Mouse (Mus musculus) heart, embryonic 12.5 days (tissue): ENCODE measurements around the gene Sh3kbp1. TPM values are rescaled to one million over a fixed set of nuclear protein-coding genes. Genes with fewer than 3 reads are reported as not detected.
A peak's percentile ranks its signal among the peaks of the same experiment; 100 is the strongest.

ENCODE experiments used
- ATAC-seq: fragments of 200-750 bp; cut with Nextera tagmentation; 2 replicates; pipeline ENCODE4 v1.8.0; 2017; ENCODE audit warnings: moderate TSS enrichment, moderate library complexity; ENCODE audit not compliant: insufficient number of reproducible peaks, low FRiP score
- H3K27ac ChIP-seq: fragments of 300-500 bp; sonication (generic); 2 replicates; pipeline ENCODE4 v1.5.1; 2016; ENCODE audit warnings: mild to moderate bottlenecking, moderate library complexity; ENCODE audit not compliant: poor library complexity, severe bottlenecking
- H3K27me3 ChIP-seq: fragments of 300-500 bp; sonication (generic); replicated peaks from 2 replicates; pipeline ENCODE4 v1.6.1; 2016; ENCODE audit warnings: mild to moderate bottlenecking, moderate library complexity
- H3K36me3 ChIP-seq: fragments of 300-500 bp; sonication (generic); 2 replicates; pipeline ENCODE4 v1.6.1; 2016; ENCODE audit warnings: mild to moderate bottlenecking, moderate library complexity
- H3K4me1 ChIP-seq: fragments of 300-500 bp; sonication (generic); replicated peaks from 2 replicates; pipeline ENCODE4 v1.6.1; 2016; ENCODE audit warnings: mild to moderate bottlenecking
- H3K4me2 ChIP-seq: fragments of 300-500 bp; sonication (generic); 2 replicates; pipeline ENCODE4 v1.6.1; 2016; ENCODE audit warnings: mild to moderate bottlenecking, moderate library complexity
- H3K4me3 ChIP-seq: fragments of 300-500 bp; sonication (generic); 2 replicates; pipeline ENCODE4 v1.5.1; 2016; ENCODE audit warnings: mild to moderate bottlenecking
- H3K9ac ChIP-seq: fragments of 300-500 bp; sonication (generic); 2 replicates; pipeline ENCODE4 v1.6.1; 2016; ENCODE audit warnings: mild to moderate bottlenecking, moderate library complexity
- H3K9me3 ChIP-seq: fragments of 300-500 bp; sonication (generic); replicated peaks from 2 replicates; pipeline ENCODE4 v1.6.1; 2016; ENCODE audit warnings: mild to moderate bottlenecking, moderate library complexity
- WGBS: fragments of 180-500 bp; shearing (Covaris S2); methylation state at CpG from one replicate; pipeline ENCODE4 v1.1.7; 2016; 5-methylcytosine and 5-hydroxymethylcytosine counted together
- polyA plus RNA-seq: library from polyadenylated mRNA; unstranded; fragments of >200 nt; fragmentation: Nextera tagmentation; extraction: Ambion mirVana; gene quantifications from 2 replicates; pipeline ENCODE4 v1.2.1, GENCODE M21; 2016

Sh3kbp1 gene
- polyA plus RNA-seq, 1 experiment from 2014 or later, result 85.3 TPM

DNA sequence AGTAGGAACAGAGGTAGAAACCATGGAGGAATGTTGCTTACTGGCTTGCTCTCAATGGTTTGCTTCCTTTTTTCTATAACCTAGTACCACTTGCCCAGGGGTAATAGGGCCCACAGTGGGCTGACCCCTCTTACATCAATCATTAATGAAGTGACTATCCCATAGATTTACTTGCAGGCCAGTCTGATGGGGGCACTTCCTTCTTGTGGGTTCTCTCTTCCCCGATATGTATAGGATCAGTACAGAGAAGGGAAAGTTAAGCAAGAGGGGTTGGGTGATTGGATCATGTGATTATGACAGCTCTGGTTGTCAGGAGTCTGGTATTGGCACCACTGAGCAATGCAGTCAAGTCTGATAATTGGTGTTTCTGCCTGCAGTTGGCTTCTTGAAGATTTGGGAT lies 151.7 kb downstream of the Sh3kbp1 start:
- ATAC-seq, result no peak
- H3K4me3 ChIP-seq, result no peak overlapping the region
- no peaks in the 10 kb centered on the region for H3K36me3 ChIP-seq
- no peaks in the 10 kb centered on the region for H3K27me3 ChIP-seq
- 92% methylated on average over 1 of the region's 1 CpGs for WGBS
- H3K4me1 ChIP-seq, result no peaks in the 10 kb centered on the region
- H3K9me3 ChIP-seq, result no peaks in the 10 kb centered on the region
- no peak overlapping the region for H3K4me2 ChIP-seq
- no peak overlapping the region for H3K9ac ChIP-seq
- no peak overlapping the region for H3K27ac ChIP-seq

DNA sequence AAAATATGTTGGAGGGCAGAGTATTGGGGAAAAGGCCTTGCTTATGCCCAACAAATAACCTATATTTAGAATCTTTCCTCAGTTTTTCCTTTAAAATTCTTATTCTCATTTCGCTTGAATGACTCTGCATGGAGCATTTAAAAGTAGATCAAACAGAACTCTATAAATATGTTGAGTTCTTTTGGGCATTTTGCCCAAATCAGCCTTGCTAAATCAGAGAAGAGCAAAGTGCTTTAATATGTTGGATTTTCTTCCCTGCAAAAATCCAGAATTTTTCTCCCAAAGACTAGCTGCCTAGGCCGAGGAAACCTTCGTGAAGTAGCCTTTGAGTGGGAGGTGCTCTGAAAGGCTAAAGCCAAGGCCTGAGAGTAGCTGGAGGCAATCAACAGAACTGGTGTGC lies 163.4 kb downstream of the Sh3kbp1 start:
- 53% methylated on average over 3 of the region's 3 CpGs for WGBS
- Histone ChIP-seq H3K9me3 (no peaks in the 10 kb centered on the region), H3K27me3 (no peaks in the 10 kb centered on the region), H3K4me2 (no peak overlapping the region), H3K4me3 (no peak overlapping the region), H3K36me3 (no peaks in the 10 kb centered on the region), H3K27ac (no peak overlapping the region), H3K4me1 (no peaks in the 10 kb centered on the region), H3K9ac (no peak overlapping the region)
- no peak for ATAC-seq

DNA sequence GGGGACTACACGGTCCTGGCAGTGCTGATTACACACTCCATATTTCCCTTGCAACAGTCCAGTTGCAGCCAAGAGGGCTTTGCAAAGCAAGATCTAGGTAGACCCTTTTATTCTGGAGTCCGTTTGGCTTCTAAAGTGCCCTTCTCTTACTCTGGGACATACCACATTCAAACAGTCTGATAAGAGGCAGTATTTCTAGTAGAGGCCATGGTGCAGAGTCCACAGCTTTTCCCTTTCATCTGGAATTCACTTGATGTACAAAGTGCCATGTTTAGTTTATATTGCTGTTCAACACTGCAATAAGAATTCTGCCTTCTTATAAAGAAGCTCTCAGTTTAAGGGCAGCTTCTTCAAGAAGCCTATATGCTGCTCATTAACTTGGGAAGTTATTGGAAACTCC lies 168.5 kb downstream of the Sh3kbp1 start:
- Histone ChIP-seq H3K9me3 (no peaks in the 10 kb centered on the region), H3K9ac (no peak overlapping the region), H3K27me3 (0 out of 2 replicates have a peak, but pooled peaks cover 3% of the 10 kb centered on the region), H3K36me3 (no peaks in the 10 kb centered on the region), H3K4me3 (no peak overlapping the region), H3K4me2 (no peak overlapping the region), H3K27ac (no peak overlapping the region), H3K4me1 (no peaks in the 10 kb centered on the region)
- 30% methylated on average over 2 of the region's 2 CpGs for WGBS
- no peak for ATAC-seq

DNA sequence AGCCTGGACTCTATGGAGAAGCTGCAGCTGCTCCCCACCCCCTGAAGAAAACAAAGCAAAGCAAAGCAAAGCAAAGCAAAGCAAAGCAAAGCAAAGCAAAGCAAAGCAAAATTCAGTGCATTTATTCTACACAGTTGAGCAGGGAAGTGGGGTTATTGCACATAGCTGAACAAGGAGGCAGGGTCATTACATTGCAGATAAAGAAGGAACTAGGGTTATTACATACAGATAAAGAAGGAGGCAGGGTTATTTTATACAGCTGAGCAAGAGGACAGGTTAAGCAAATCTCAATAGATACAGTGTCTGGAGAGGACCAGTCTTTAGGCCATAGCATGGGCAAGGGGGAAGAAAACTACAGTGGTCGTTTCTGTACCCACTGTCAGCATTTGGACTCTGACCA lies 177.3 kb downstream of the Sh3kbp1 start:
- peaks cover 16% of the 10 kb centered on the region for H3K4me1 ChIP-seq
- peaks cover 13% of the 10 kb centered on the region; the same call in 1 of the 2 replicates for H3K27me3 ChIP-seq
- WGBS, result 80% methylated on average over 1 of the region's 1 CpGs
- no peak overlapping the region for H3K4me3 ChIP-seq
- no peaks in the 10 kb centered on the region for H3K36me3 ChIP-seq
- H3K9me3 ChIP-seq, result no peaks in the 10 kb centered on the region
- no peak overlapping the region for H3K27ac ChIP-seq
- H3K9ac ChIP-seq, result no peak overlapping the region
- no peak for ATAC-seq
- no peak overlapping the region for H3K4me2 ChIP-seq

DNA sequence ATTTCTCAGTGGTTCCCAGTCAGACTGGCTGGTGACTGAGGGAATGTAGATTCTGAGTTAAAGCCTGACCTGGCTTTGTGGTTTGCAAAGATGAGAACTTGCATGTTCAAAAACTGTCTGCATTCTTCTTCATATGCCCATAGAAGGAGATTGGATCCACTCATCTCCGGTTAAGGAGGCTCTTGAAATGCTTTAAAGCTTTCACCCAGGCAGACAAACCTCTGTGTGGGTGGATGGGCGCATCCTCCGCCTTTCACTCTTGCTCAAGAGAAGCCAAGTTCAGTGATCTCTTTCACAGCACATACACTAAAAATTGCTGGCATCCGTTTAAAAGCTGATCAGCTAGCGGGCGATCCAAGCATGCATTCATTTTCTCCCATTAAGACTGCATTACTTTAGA lies 182.4 kb downstream of the Sh3kbp1 start:
- no peak overlapping the region for H3K4me3 ChIP-seq
- H3K27ac ChIP-seq, result no peak overlapping the region
- H3K36me3 ChIP-seq, result no peaks in the 10 kb centered on the region
- H3K4me1 ChIP-seq, result no peaks in the 10 kb centered on the region
- no peak overlapping the region for H3K9ac ChIP-seq
- H3K27me3 ChIP-seq, result peaks cover 14% of the 10 kb centered on the region; the same call in 1 of the 2 replicates
- H3K4me2 ChIP-seq, result no peak overlapping the region
- H3K9me3 ChIP-seq, result no peaks in the 10 kb centered on the region
- ATAC-seq, result no peak
- WGBS, result 79% methylated on average over 6 of the region's 6 CpGs

DNA sequence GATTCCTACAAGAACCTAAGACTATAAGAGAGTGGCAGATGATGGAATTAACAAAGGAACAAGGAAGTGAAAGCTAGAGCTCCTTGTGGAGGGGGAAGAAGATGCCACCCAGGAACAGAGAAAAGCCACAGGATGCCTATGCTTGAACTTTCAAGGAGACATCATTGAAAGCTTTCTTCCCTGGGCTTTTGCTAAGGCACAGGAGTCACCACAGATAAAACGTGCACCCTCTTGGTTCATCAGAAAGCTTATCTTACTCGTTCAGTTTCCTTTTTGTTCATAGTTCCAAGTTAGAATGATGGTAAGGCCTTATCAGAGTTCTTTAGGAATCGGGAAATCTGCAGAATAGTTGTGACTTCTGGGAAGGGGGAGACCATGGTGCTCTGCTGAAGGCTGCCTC lies 183.4 kb downstream of the Sh3kbp1 start:
- 47% methylated on average over 3 of the region's 3 CpGs for WGBS
- no peak overlapping the region for H3K4me2 ChIP-seq

DNA sequence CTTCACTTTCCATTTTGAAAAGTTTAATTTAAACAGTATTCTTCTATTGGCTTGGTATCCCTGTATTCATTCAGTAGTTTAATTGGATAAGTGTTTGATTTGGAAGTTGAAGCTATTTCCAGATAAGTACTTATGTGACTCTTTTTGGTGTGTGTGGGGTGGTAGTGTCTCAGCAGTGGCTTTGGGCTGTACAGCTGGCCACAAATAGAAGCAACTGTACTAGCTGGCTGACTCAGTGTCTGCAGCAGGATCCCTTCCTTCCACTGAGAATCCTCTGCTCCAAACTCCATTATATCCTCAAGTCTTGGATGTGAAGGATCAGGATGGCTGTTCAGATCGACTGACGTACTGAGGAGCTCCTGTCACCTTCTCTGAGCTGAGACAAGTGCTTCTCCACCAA lies 190.4 kb downstream of the Sh3kbp1 start:
- Histone ChIP-seq H3K9ac (no peak overlapping the region), H3K4me2 (no peak overlapping the region), H3K27me3 (no peaks in the 10 kb centered on the region), H3K4me1 (0 out of 2 replicates have a peak, but pooled peaks cover 3% of the 10 kb centered on the region), H3K27ac (no peak overlapping the region), H3K4me3 (no peak overlapping the region), H3K9me3 (no peaks in the 10 kb centered on the region), H3K36me3 (no peaks in the 10 kb centered on the region)
- ATAC-seq, result no peak
- WGBS, result 88% methylated on average over 2 of the region's 2 CpGs

More for the DNA sequence above, 183.4 kb downstream of the Sh3kbp1 start:
- Histone ChIP-seq H3K27me3 (0 out of 2 replicates have a peak, but pooled peaks cover 4% of the 10 kb centered on the region), H3K27ac (no peak overlapping the region), H3K9ac (no peak overlapping the region), H3K4me3 (no peak overlapping the region), H3K9me3 (no peaks in the 10 kb centered on the region), H3K36me3 (no peaks in the 10 kb centered on the region), H3K4me1 (no peaks in the 10 kb centered on the region)
- ATAC-seq, result no peak

DNA sequence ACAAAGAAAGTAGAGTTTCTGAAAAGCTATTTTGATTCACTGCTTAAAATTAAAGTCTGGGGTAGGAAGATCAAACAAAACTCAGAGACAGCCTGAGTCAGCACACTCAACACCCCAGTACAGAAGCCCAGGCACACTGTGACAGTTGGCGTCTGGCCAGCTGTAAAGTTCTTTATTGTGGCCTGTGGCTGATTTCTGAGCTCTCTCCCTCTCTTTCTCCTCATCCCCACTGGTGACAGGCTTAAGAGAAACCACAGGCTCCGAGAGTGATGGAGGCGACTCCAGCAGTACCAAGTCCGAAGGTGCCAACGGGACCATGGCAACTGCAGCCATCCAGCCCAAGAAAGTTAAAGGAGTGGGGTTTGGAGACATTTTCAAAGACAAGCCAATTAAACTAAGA lies 201.1 kb downstream of the Sh3kbp1 start:
- Histone ChIP-seq H3K4me1 (0 out of 2 replicates have a peak, but pooled peaks cover 4% of the 10 kb centered on the region), H3K4me3 (no peak overlapping the region), H3K27ac (no peak overlapping the region), H3K27me3 (0 out of 2 replicates have a peak, but pooled peaks cover 4% of the 10 kb centered on the region), H3K36me3 (no peaks in the 10 kb centered on the region), H3K9me3 (no peaks in the 10 kb centered on the region), H3K9ac (no peak overlapping the region), H3K4me2 (peak overlapping the region; percentile 29)
- 61% methylated on average over 5 of the region's 5 CpGs for WGBS
- peak; percentile 45; the same call in 1 of the 2 replicates for ATAC-seq

DNA sequence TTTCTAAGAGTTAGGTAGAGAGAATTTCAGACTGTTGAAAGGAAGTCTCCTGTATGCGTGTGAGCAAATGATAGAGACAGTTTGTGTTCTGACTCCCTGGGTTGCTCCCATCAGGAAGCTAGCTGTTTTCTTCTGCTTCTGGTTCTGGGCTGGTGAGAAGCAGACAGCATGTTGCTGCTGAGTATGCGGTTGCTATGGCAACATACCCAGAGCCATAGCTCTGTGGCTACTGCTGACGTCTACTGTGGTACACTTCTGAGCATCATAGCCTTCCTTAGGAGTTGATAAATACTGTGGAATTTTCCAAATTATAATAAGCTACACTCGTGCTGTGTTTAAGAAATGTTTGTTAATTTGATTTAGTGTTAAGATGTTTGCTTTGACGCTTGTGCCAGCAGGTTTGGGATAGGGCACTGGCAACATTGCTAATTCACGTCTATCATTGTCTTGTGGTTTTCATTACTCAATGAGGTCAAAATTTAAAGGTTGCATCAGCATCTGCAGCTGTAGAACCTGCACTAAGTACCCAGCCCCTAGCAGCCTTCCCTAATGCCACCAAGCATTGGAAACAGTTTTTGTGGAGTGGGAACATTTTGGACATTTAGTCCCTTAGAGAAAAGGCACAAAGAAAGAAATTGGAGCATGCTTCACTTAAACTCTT lies 202.2 kb downstream of the Sh3kbp1 start:
- 0 out of 2 replicates have a peak, but pooled peaks cover 3% of the 10 kb centered on the region for H3K27me3 ChIP-seq
- H3K36me3 ChIP-seq, result no peaks in the 10 kb centered on the region
- no peak for ATAC-seq
- H3K4me3 ChIP-seq, result no peak overlapping the region
- H3K4me1 ChIP-seq, result 0 out of 2 replicates have a peak, but pooled peaks cover 4% of the 10 kb centered on the region
- WGBS, result 72% methylated on average over 6 of the region's 6 CpGs
- H3K9ac ChIP-seq, result no peak overlapping the region
- no peak overlapping the region for H3K4me2 ChIP-seq
- no peak overlapping the region for H3K27ac ChIP-seq
- no peaks in the 10 kb centered on the region for H3K9me3 ChIP-seq

DNA sequence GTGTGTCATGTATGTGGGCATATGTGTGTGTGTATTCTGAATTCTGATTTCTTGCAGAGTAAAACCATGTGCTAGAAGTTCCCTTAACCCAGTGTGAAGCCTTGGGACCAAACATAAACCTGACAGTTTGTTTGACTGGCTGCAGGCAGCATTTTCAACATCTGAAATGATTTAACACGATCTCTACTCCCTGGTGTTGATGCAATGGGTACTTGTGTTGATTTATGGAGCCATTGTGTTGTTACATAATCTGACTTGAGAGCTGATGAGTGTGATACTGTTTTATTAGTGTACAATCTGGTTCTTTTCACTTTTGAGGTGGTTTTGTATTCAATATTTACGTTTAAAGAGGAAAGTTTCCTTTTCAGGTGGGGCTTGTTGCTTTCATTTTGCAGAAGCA lies 204.1 kb downstream of the Sh3kbp1 start:
- no peaks in the 10 kb centered on the region for H3K27me3 ChIP-seq
- no peak for ATAC-seq
- H3K4me3 ChIP-seq, result no peak overlapping the region
- H3K4me2 ChIP-seq, result no peak overlapping the region
- H3K27ac ChIP-seq, result no peak overlapping the region
- H3K9ac ChIP-seq, result no peak overlapping the region
- H3K36me3 ChIP-seq, result no peaks in the 10 kb centered on the region
- no peaks in the 10 kb centered on the region for H3K9me3 ChIP-seq
- 0 out of 2 replicates have a peak, but pooled peaks cover 4% of the 10 kb centered on the region for H3K4me1 ChIP-seq
- WGBS, result 50% methylated on average over 2 of the region's 2 CpGs

DNA sequence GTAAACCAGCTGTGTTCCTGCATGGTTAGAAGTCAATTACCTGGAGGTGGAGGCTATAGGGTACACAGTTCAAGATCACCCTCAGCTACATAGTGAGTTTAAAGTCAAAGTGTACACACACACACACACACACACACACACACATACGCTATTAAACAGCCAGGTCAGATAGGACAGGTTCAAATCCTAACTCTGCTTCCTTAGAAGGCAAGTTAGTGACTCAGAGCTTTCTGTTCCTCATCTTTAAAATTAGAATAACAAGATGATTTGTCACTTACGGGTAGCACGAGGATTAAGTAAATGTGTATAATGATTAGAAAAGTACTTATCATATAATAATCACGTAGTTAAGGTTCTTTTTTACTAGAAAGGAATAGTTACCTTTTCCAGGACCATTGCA lies 208.2 kb downstream of the Sh3kbp1 start:
- no peaks in the 10 kb centered on the region for H3K27me3 ChIP-seq
- whole genome bisulfite sequencing, result 83% methylated on average over 4 of the region's 4 CpGs
- no peak for ATAC-seq
- H3K9me3 ChIP-seq, result no peaks in the 10 kb centered on the region
- H3K4me3 ChIP-seq, result no peak overlapping the region
- H3K9ac ChIP-seq, result no peak overlapping the region
- H3K4me1 ChIP-seq, result no peaks in the 10 kb centered on the region
- no peak overlapping the region for H3K4me2 ChIP-seq
- no peaks in the 10 kb centered on the region for H3K36me3 ChIP-seq
- no peak overlapping the region for H3K27ac ChIP-seq

DNA sequence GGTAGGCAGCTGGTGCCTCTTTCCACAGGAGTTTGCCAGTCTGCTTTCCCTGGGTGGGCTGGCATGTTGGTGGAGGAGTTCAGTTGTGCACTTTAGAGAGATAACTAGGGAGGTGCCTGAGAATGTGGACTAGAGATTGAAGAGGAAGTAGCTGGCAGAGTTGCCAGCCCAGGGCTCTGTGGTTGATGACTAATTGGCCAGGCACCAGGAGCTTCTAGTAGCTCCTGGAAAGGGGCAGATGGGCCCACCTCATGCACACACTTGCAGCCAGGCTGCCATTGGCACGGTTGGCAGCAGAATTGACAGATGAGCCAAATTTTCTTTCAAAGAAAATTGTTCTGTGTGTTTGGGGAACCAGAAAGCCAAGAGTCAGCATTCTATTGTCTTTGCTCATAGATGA lies 210.3 kb downstream of the Sh3kbp1 start:
- H3K36me3 ChIP-seq, result no peaks in the 10 kb centered on the region
- H3K4me3 ChIP-seq, result no peak overlapping the region
- no peaks in the 10 kb centered on the region for H3K9me3 ChIP-seq
- 46% methylated on average over 1 of the region's 1 CpGs for WGBS
- 0 out of 2 replicates have a peak, but pooled peaks cover 2% of the 10 kb centered on the region for H3K4me1 ChIP-seq
- no peak overlapping the region for H3K4me2 ChIP-seq
- H3K27me3 ChIP-seq, result no peaks in the 10 kb centered on the region
- no peak overlapping the region for H3K9ac ChIP-seq
- ATAC-seq, result no peak
- no peak overlapping the region for H3K27ac ChIP-seq
